Mouse (Mus musculus) urinary bladder, postnatal 36 days (tissue): ENCODE results near the gene 2310007B03Rik.

Source experiments
- DNase-seq, 2 experiments: peaks; one replicate each; pipeline ENCODE4 v3.0.0; 2022; ENCODE audit warnings: low spot score in 2 of 2, mixed read lengths in 1 of 2

The 2310007B03Rik gene

GRCm38 (mm10) chr1:93101571-93102061 is 59.1 kb downstream of the 2310007B03Rik start, which contains the start of gene Kif1a:
Gene Kif1a, minus strand, starts transcription at chr1:93101951.
- DNase-seq = peak in 1 of 2 experiments; percentile 3
